Mouse (Mus musculus) CH12.LX (cell line): ENCODE data around the gene Gm26992. TPM values are rescaled to one million over a fixed set of nuclear protein-coding genes. Genes with fewer than 3 reads are reported as not detected.

Experiments
- DNase-seq: peaks from one replicate; pipeline ENCODE4 v3.0.0-alpha.2; 2013; ENCODE audit errors: extremely low read depth
- H3K27ac ChIP-seq: 2 replicates; pipeline ENCODE4 v1.5.1; 2012; ENCODE audit warnings: low read depth, mild to moderate bottlenecking, control low read depth, moderate library complexity; ENCODE audit not compliant: insufficient read depth
- H3K27me3 ChIP-seq: replicated peaks from 2 replicates; pipeline ENCODE3; 2012; ENCODE audit warnings: inconsistent platforms
- H3K36me3 ChIP-seq, 2 experiments: replicated peaks in 1 of 2; 2 replicates each; pipeline versions ENCODE3 to v1.6.1; 2012; ENCODE audit warnings: inconsistent platforms in 1 of 2, low read length in 1 of 2, mild to moderate bottlenecking in 1 of 2, mixed read lengths in 1 of 2, moderate library complexity in 1 of 2; ENCODE audit not compliant: control insufficient read depth in 1 of 2, insufficient read depth in 1 of 2
- H3K4me1 ChIP-seq, 2 experiments: 2 replicates each; pipeline ENCODE4 v1.6.1; 2012; ENCODE audit warnings: inconsistent platforms in 1 of 2, moderate library complexity in 1 of 2; ENCODE audit not compliant: insufficient read depth in 2 of 2, control insufficient read depth in 1 of 2
- H3K4me2 ChIP-seq: 2 replicates; pipeline ENCODE4 v1.6.1; 2012; ENCODE audit warnings: low read depth, mild to moderate bottlenecking, control low read depth; ENCODE audit not compliant: poor library complexity, insufficient read depth, severe bottlenecking
- H3K4me3 ChIP-seq, 3 experiments: fragments of 150-350 bp in 1 of 3; sonication (generic) in 1 of 3; replicated peaks in 1 of 3; 2 replicates each; pipeline versions ENCODE3 to v1.5.1; 2011 to 2012; ENCODE audit warnings: low read depth in 2 of 3, low read length in 2 of 3, mild to moderate bottlenecking in 2 of 3, moderate library complexity in 2 of 3, control low read depth in 1 of 3, improper control_type of control experiment in 1 of 3, inconsistent platforms in 1 of 3, mixed read lengths in 1 of 3; ENCODE audit not compliant: poor library complexity in 1 of 3
- H3K79me2 ChIP-seq: replicated peaks from 2 replicates; pipeline ENCODE4 v1.6.1; 2012; ENCODE audit warnings: mild to moderate bottlenecking, moderate library complexity; ENCODE audit not compliant: control insufficient read depth, poor library complexity, insufficient read depth, severe bottlenecking; ENCODE audit errors: extremely low read depth
- H3K9ac ChIP-seq: 2 replicates; pipeline ENCODE4 v1.6.1; 2012; ENCODE audit warnings: low read depth, mild to moderate bottlenecking, control low read depth, moderate library complexity; ENCODE audit not compliant: insufficient read depth
- H3K9me3 ChIP-seq: replicated peaks from 2 replicates; pipeline ENCODE3; 2012; ENCODE audit warnings: low read length, inconsistent platforms, mixed read lengths
- CHD2 ChIP-seq: IDR thresholded peaks from 2 replicates; pipeline ENCODE4 v1.6.1; 2011; ENCODE audit warnings: low read length, improper control_type of control experiment
- E2F4 ChIP-seq: IDR thresholded peaks from 2 replicates; pipeline ENCODE4 v1.6.1; 2011; ENCODE audit warnings: low read depth, low read length, improper control_type of control experiment; ENCODE audit not compliant: insufficient replicate concordance
- ELF1 ChIP-seq: IDR thresholded peaks from 2 replicates; pipeline ENCODE4 v1.6.1; 2014; ENCODE audit warnings: low read depth, mild to moderate bottlenecking, inconsistent platforms, low read length, improper control_type of control experiment
- ETS1 ChIP-seq: conservative IDR thresholded peaks from 2 replicates; pipeline ENCODE4 v1.6.1; 2012; ENCODE audit warnings: low read depth, mild to moderate bottlenecking, inconsistent platforms, low read length, improper control_type of control experiment, moderate library complexity
- HCFC1 ChIP-seq: IDR thresholded peaks from 2 replicates; pipeline ENCODE4 v1.6.1; 2012; ENCODE audit warnings: low read depth, mild to moderate bottlenecking, inconsistent platforms, low read length, improper control_type of control experiment
- MAFK ChIP-seq: IDR thresholded peaks from 2 replicates; pipeline ENCODE4 v1.6.1; 2011; ENCODE audit warnings: low read length, improper control_type of control experiment; ENCODE audit not compliant: insufficient replicate concordance
- MAX ChIP-seq: IDR thresholded peaks from 2 replicates; pipeline ENCODE4 v1.6.1; 2011; ENCODE audit warnings: low read length, improper control_type of control experiment
- MAZ ChIP-seq: IDR thresholded peaks from 2 replicates; pipeline ENCODE4 v1.6.1; 2012; ENCODE audit warnings: low read depth, mild to moderate bottlenecking, inconsistent platforms, low read length, improper control_type of control experiment, moderate library complexity
- MEF2A ChIP-seq: IDR thresholded peaks from 2 replicates; pipeline ENCODE4 v1.6.1; 2014; ENCODE audit warnings: low read depth, mild to moderate bottlenecking, inconsistent platforms, low read length, improper control_type of control experiment, borderline replicate concordance
- MXI1 ChIP-seq: IDR thresholded peaks from 2 replicates; pipeline ENCODE4 v1.6.1; 2011; ENCODE audit warnings: mild to moderate bottlenecking, low read depth, low read length, improper control_type of control experiment
- MYC ChIP-seq: IDR thresholded peaks from 2 replicates; pipeline ENCODE4 v1.6.1; 2011; ENCODE audit warnings: low read depth, mild to moderate bottlenecking, improper control_type of control experiment, low read length
- NELFE ChIP-seq: IDR thresholded peaks from 2 replicates; pipeline ENCODE4 v1.6.1; 2011; ENCODE audit warnings: low read depth, low read length, improper control_type of control experiment
- NRF1 ChIP-seq: IDR thresholded peaks from 2 replicates; pipeline ENCODE4 v1.6.1; 2014; ENCODE audit warnings: low read depth, mild to moderate bottlenecking, inconsistent platforms, low read length, improper control_type of control experiment, moderate library complexity
- POLR2A ChIP-seq: IDR thresholded peaks from 2 replicates; pipeline ENCODE4 v1.6.1; 2011; ENCODE audit warnings: low read depth, mild to moderate bottlenecking, improper control_type of control experiment, low read length
- POLR2AphosphoS2 ChIP-seq: IDR thresholded peaks from 2 replicates; pipeline ENCODE4 v1.6.1; 2011; ENCODE audit warnings: low read depth, low read length, improper control_type of control experiment
- RAD21 ChIP-seq: IDR thresholded peaks from 2 replicates; pipeline ENCODE4 v1.6.1; 2011; ENCODE audit warnings: low read depth, mild to moderate bottlenecking, low read length, improper control_type of control experiment, moderate library complexity
- SMC3 ChIP-seq: IDR thresholded peaks from 2 replicates; pipeline ENCODE4 v1.6.1; 2011; ENCODE audit warnings: low read depth, low read length, improper control_type of control experiment
- TBP ChIP-seq: conservative IDR thresholded peaks from 2 replicates; pipeline ENCODE4 v1.6.1; 2011; ENCODE audit warnings: low read depth, low read length, improper control_type of control experiment
- TCF12 ChIP-seq: IDR thresholded peaks from 2 replicates; pipeline ENCODE4 v1.6.1; 2014; ENCODE audit warnings: low read depth, mild to moderate bottlenecking, inconsistent platforms, low read length, improper control_type of control experiment
- UBTF ChIP-seq: IDR thresholded peaks from 2 replicates; pipeline ENCODE4 v1.6.1; 2012; ENCODE audit warnings: low read depth, mild to moderate bottlenecking, inconsistent platforms, low read length, improper control_type of control experiment, moderate library complexity
- ZC3H11A ChIP-seq: IDR thresholded peaks from 2 replicates; pipeline ENCODE4 v1.6.1; 2012; ENCODE audit warnings: low read depth, mild to moderate bottlenecking, inconsistent platforms, low read length, improper control_type of control experiment
- ZKSCAN1 ChIP-seq: IDR thresholded peaks from 2 replicates; pipeline ENCODE4 v1.6.1; 2012; ENCODE audit warnings: low read depth, inconsistent platforms, low read length, improper control_type of control experiment, borderline replicate concordance
- ZMIZ1 ChIP-seq: IDR thresholded peaks from 2 replicates; pipeline ENCODE4 v1.6.1; 2012; ENCODE audit warnings: low read depth, mild to moderate bottlenecking, inconsistent platforms, low read length, improper control_type of control experiment
- dilution Hi-C: fragments of 300-500 bp; cut with MboI; formaldehyde crosslinking; loops from 2 replicates; pipeline ENCODE4 v1.14.3; 2020; ENCODE audit warnings: low sequenced_read_pairs; ENCODE audit not compliant: extremely low pct_unique_long_range_greater_than_20kb, extremely low pct_ligation_motif_present
- in situ Hi-C: fragments of 300-500 bp; cut with MboI; formaldehyde crosslinking; loops from 3 replicates; pipeline ENCODE4 v1.14.3; 2019; ENCODE audit warnings: low sequenced_read_pairs, low pct_ligation_motif_present, low pct_unique_long_range_greater_than_20kb, mixed read lengths
- polyA plus RNA-seq: library from polyadenylated mRNA; unstranded; fragments of >175 nt; gene quantifications from 2 replicates; pipeline ENCODE4 v1.2.1, GENCODE M21; 2012; ENCODE audit warnings: low read depth; ENCODE audit not compliant: insufficient read length
- total RNA-seq, 2 experiments: library from RNA; depleted of rRNA; stranded (reverse); fragments of 300-350 nt in 1 of 2; fragments of >200 nt in 1 of 2; gene quantifications; 2 replicates each; pipeline ENCODE4 v1.2.3; 2012 to 2014

Gene Gm26992
- total and polyA plus RNA-seq, 3 experiments = not detected

GRCm38 (mm10) chrX:103414167-103414566, 7.6 kb upstream of the Gm26992 start, which contains the start of gene Tsx:
Tsx (plus strand) TSS chrX:103414467.
- Histone ChIP-seq H3K79me2 (no peaks in the 10 kb centered on the region), H3K36me3 (no peaks in the 10 kb centered on the region), H3K9ac (no peak within 1 kb of the TSS), H3K27ac (no peak within 1 kb of the TSS), H3K9me3 (no peaks in the 10 kb centered on the region), H3K4me2 (no peak within 1 kb of the TSS), H3K4me3 (no peak within 1 kb of the TSS), H3K27me3 (no peaks in the 10 kb centered on the region), H3K4me1 (no peaks in the 10 kb centered on the region)
- dilution Hi-C loops = no loop called here
- in situ Hi-C loops = no loop called here
- no peak for TF ChIP-seq POLR2A
- TF ChIP-seq ZKSCAN1 = no peak
- TF ChIP-seq ELF1 = no peak
- TF ChIP-seq RAD21 = no peak
- TF ChIP-seq MAFK = no peak
- TF ChIP-seq TCF12 = no peak
- TF ChIP-seq SMC3 = no peak
- TF ChIP-seq UBTF = no peak
- no peak for TF ChIP-seq NRF1
- DNase-seq = no peak

GRCm38 (mm10) chrX:103427677-103428076, 5.9 kb downstream of the Gm26992 start:
- H3K79me2 ChIP-seq = no peaks in the 10 kb centered on the region
- no peak overlapping the region for H3K9ac ChIP-seq
- no peak overlapping the region for H3K27ac ChIP-seq
- dilution Hi-C loops = no loop called here
- DNase-seq = no peak
- H3K4me1 ChIP-seq = no peaks in the 10 kb centered on the region
- no peak overlapping the region for H3K4me3 ChIP-seq
- no peak overlapping the region for H3K4me2 ChIP-seq
- no peaks in the 10 kb centered on the region for H3K27me3 ChIP-seq
- no peaks in the 10 kb centered on the region for H3K36me3 ChIP-seq
- TF ChIP-seq HCFC1 (no peak), NELFE (no peak), MAZ (no peak), ZMIZ1 (no peak), MYC (no peak), POLR2AphosphoS2 (no peak), MXI1 (no peak), E2F4 (no peak), ETS1 (no peak), TCF12 (no peak), MEF2A (no peak), CHD2 (no peak), NRF1 (no peak), ZC3H11A (no peak), TBP (no peak), MAX (no peak)
- TF ChIP-seq, all 38 proteins: peak for 0
- in situ Hi-C loops = loop anchor here (25.0 kb wide), 1 partner anchor 165 kb away; no protein-coding TSS in a partner anchor
- no peaks in the 10 kb centered on the region for H3K9me3 ChIP-seq
